Mouse (Mus musculus) ES-E14 (cell line): ENCODE data around the gene Supt20. TPM values are rescaled to one million over a fixed set of nuclear protein-coding genes. Genes with fewer than 3 reads are reported as not detected.

Source experiments
- DNase-seq: peaks from one replicate; pipeline ENCODE4 v3.0.0-alpha.2; 2013; ENCODE audit warnings: low read depth, low spot score
- H3K27ac ChIP-seq: 2 replicates; pipeline ENCODE4 v1.5.1; 2012; ENCODE audit warnings: low read depth, mild to moderate bottlenecking, low read length, moderate library complexity, mixed read lengths; ENCODE audit not compliant: poor library complexity, insufficient read depth, severe bottlenecking
- H3K36me3 ChIP-seq: 2 replicates; pipeline ENCODE4 v1.6.1; 2012; ENCODE audit warnings: mild to moderate bottlenecking, low read length, moderate library complexity, mixed read lengths; ENCODE audit not compliant: control insufficient read depth, poor library complexity, insufficient read depth, severe bottlenecking
- H3K4me1 ChIP-seq, 2 experiments: fragments of 150-350 bp in 1 of 2; sonication (generic) in 1 of 2; 2 replicates each; pipeline ENCODE4 v1.6.1; 2012; ENCODE audit warnings: low read length in 2 of 2, mild to moderate bottlenecking in 1 of 2, mixed read lengths in 1 of 2; ENCODE audit not compliant: control insufficient read depth in 2 of 2, insufficient read depth in 2 of 2, poor library complexity in 1 of 2
- H3K4me3 ChIP-seq, 2 experiments: fragments of 150-350 bp in 1 of 2; sonication (generic) in 1 of 2; 2 replicates each; pipeline ENCODE4 v1.5.1; 2012; ENCODE audit warnings: low read length in 2 of 2, low read depth in 1 of 2, mild to moderate bottlenecking in 1 of 2, mixed read lengths in 1 of 2; ENCODE audit not compliant: insufficient read depth in 1 of 2, poor library complexity in 1 of 2, severe bottlenecking in 1 of 2
- H3K9ac ChIP-seq: 2 replicates; pipeline ENCODE4 v1.6.1; 2012; ENCODE audit warnings: low read depth, mild to moderate bottlenecking, low read length, mixed read lengths; ENCODE audit not compliant: poor library complexity, insufficient read depth, severe bottlenecking
- H3K9me3 ChIP-seq: fragments of 150-350 bp; sonication (generic); 2 replicates; pipeline ENCODE4 v1.6.1; 2012; ENCODE audit warnings: low read depth, mild to moderate bottlenecking, low read length; ENCODE audit not compliant: control insufficient read depth, insufficient read depth
- CHD2 ChIP-seq: IDR thresholded peaks from 2 replicates; pipeline ENCODE4 v1.6.1; 2014; ENCODE audit warnings: mild to moderate bottlenecking, low read depth, low read length, inconsistent platforms
- HCFC1 ChIP-seq: IDR thresholded peaks from 2 replicates; pipeline ENCODE4 v1.6.1; 2012; ENCODE audit warnings: low read length, inconsistent platforms, borderline replicate concordance; ENCODE audit not compliant: insufficient read depth
- MAFK ChIP-seq: IDR thresholded peaks from 2 replicates; pipeline ENCODE4 v1.6.1; 2014; ENCODE audit warnings: mild to moderate bottlenecking, low read depth, low read length, inconsistent platforms; ENCODE audit not compliant: insufficient read depth
- ZC3H11A ChIP-seq: IDR thresholded peaks from 2 replicates; pipeline ENCODE4 v1.6.1; 2012; ENCODE audit warnings: low read depth, mild to moderate bottlenecking, inconsistent platforms, low read length, borderline replicate concordance
- ZNF384 ChIP-seq: IDR thresholded peaks from 2 replicates; pipeline ENCODE4 v1.6.1; 2012; ENCODE audit warnings: low read depth, low read length, inconsistent platforms
- in situ Hi-C, 2 experiments: fragments of 600-800 bp; cut with MboI; formaldehyde crosslinking; loops; one replicate each; pipeline ENCODE4 v1.15.1; 2025; ENCODE audit warnings: low sequenced_read_pairs in 2 of 2, inconsistent platforms in 1 of 2; ENCODE audit not compliant: unreplicated experiment in 2 of 2
- total RNA-seq: library from RNA; depleted of rRNA; stranded (reverse); fragments of 300-350 nt; gene quantifications from 2 replicates; pipeline ENCODE4 v1.2.3, GENCODE M21; 2012

Gene Supt20
- total RNA-seq, 1 experiment: 56.4 TPM

DNA sequence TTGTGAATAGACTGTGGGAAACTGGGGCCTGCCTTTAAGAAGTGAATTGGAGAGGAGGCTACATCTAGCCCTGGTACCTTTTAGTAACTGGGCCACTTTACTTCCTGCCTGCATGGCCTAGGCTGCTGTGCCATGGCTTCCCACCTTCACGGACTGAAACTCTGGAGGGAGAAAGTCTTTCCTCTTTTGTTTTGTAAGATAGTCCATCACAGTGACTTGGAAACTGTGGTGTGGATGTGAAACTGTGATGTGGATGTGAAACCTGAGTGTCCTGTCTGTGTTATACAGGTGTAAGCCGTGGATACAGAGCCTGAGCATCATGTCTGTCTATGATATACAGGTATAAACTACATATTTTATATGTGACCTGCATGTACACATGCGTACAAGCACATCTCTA lies 35.5 kb upstream of the Supt20 start:
- TF ChIP-seq ZC3H11A: no peak
- no peak for TF ChIP-seq CHD2
- TF ChIP-seq HCFC1: no peak
- no peak for TF ChIP-seq ZNF384
- TF ChIP-seq MAFK: no peak
- H3K4me3 ChIP-seq: no peak overlapping the region
- no peaks in the 10 kb centered on the region for H3K36me3 ChIP-seq
- in situ Hi-C loops: no loop called here
- no peak overlapping the region for H3K9ac ChIP-seq
- H3K4me1 ChIP-seq: no peaks in the 10 kb centered on the region
- no peak overlapping the region for H3K27ac ChIP-seq
- DNase-seq: no peak
- H3K9me3 ChIP-seq: no peaks in the 10 kb centered on the region

DNA sequence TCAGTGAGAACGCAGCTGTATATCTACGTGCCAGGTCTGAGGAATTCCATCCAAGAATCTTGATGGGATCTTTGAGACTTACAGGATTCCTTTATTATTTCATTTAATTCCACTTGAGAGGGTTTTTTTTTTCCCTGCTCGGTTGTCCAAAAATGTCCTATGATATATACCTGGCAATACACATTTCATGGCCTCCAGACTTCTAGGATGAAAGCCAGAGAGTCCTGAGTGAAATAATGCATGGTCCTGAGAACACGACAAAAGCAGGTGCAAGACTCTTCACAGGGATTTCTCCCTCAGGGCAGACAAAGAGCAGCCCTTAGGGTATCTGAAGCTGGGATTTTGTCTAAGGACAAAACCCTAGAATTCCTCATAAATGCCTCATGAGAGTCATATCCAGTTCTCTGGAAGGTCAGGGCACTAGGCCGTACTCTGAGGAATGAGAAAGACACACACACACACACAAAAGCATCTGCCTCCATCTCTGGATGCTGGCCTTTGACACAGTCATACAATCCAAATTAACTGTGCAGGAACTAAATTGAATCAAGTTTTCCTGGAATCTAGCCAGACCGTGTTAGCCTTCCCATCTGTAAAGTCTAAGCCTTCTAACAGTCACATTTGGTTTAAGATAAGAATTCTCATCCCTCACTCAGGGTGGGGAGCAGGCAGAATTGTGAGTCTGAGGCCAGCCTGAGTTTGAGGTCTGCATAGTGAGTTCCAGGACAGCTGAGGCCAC lies 34.5 kb upstream of the Supt20 start:
- Histone ChIP-seq H3K36me3 (no peaks in the 10 kb centered on the region), H3K9me3 (no peaks in the 10 kb centered on the region), H3K4me1 (no peaks in the 10 kb centered on the region), H3K27ac (no peak overlapping the region), H3K4me3 (no peak overlapping the region), H3K9ac (no peak overlapping the region)
- TF ChIP-seq CHD2 (no peak), ZNF384 (no peak), ZC3H11A (no peak), HCFC1 (no peak), MAFK (no peak)
- no peak for DNase-seq
- in situ Hi-C loops: no loop called here

- in situ Hi-C loops: no loop called here
- no peak for DNase-seq
- Histone ChIP-seq H3K27ac (no peak overlapping the region), H3K4me1 (no peaks in the 10 kb centered on the region), H3K4me3 (no peak overlapping the region), H3K9ac (no peak overlapping the region), H3K36me3 (no peaks in the 10 kb centered on the region), H3K9me3 (no peaks in the 10 kb centered on the region)
- TF ChIP-seq CHD2 (no peak), HCFC1 (no peak), ZC3H11A (no peak), ZNF384 (no peak)
These were observed 32.9 kb upstream of the Supt20 start for GRCm38 (mm10) chr3:54659736-54660135.

DNA sequence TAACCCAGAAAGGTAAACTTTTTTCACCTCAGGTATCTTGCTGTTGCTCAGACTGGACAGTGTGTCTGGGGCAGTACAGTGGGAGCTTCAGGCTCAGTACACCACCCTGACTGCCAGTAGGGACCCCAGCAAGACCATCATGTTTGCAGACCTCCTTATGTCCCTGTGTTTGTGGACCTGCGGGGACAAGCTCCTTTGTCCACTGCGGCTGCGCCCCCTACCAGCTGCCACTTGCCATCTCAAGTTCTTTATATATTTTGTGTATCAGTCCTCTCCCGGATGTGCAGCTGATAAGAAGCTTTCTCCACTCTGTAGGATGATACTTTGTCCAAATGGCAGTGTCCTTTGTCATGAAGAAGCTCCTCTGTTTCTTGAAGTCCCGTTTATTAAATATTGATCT lies 30.2 kb upstream of the Supt20 start:
- no peaks in the 10 kb centered on the region for H3K4me1 ChIP-seq
- in situ Hi-C loops: no loop called here
- no peak for DNase-seq
- no peak overlapping the region for H3K9ac ChIP-seq
- no peaks in the 10 kb centered on the region for H3K36me3 ChIP-seq
- H3K9me3 ChIP-seq: no peaks in the 10 kb centered on the region
- no peak overlapping the region for H3K27ac ChIP-seq
- TF ChIP-seq ZC3H11A (no peak), HCFC1 (no peak), ZNF384 (no peak)
- H3K4me3 ChIP-seq: no peak overlapping the region

DNA sequence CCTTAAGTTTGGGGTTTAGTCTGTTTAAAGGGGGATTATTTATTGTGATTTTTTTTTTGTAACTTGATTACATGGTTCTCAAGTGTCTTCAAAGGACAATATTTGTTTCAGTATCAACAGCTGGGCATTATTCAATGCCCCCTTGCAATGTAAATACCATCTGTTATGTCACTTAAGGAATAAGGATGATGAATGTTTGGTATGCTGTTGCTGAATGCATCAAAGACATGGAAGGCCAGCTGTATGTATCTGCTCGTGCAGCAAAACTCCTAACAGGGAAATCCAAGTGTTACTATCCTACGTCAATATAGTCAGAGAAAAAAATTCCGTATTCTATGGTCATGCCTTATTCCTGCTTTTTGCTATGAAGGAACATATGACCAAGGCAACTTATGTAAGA lies 24.5 kb upstream of the Supt20 start:
- no peak overlapping the region for H3K9ac ChIP-seq
- no peaks in the 10 kb centered on the region for H3K36me3 ChIP-seq
- in situ Hi-C loops: no loop called here
- DNase-seq: no peak
- H3K9me3 ChIP-seq: no peaks in the 10 kb centered on the region
- no peaks in the 10 kb centered on the region for H3K4me1 ChIP-seq
- H3K4me3 ChIP-seq: no peak overlapping the region
- no peak overlapping the region for H3K27ac ChIP-seq
- TF ChIP-seq MAFK (no peak), ZNF384 (no peak), CHD2 (no peak), ZC3H11A (no peak), HCFC1 (no peak)
